Mouse (Mus musculus) liver, adult (tissue): Measurements from ENCODE around the gene Gbp2b.

Source experiments
- GATA4 ChIP-seq: IDR thresholded peaks from 2 replicates; pipeline ENCODE4 v1.6.1; 2014; ENCODE audit warnings: mild to moderate bottlenecking, low read length; ENCODE audit not compliant: insufficient replicate concordance

Gbp2b gene

DNA sequence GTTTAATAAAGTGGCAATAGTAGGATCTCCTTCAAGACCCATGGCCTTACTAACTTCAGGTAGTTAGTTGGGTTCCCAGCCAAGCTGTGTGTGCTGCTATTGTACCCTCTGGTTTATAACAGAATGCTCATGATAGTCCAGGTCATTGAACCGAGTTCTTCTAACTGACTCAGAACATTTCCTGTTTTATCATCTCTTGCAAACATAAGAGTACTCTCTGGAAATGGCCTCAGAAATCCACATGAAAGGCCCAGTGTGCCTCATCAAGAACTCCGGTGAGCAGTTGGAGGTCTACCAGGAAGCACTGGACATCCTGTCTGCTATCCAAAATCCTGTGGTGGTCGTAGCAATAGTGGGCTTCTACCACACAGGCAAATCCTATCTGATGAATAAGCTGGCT lies 3.3 kb downstream of the Gbp2b start:
- no peak for TF ChIP-seq GATA4

DNA sequence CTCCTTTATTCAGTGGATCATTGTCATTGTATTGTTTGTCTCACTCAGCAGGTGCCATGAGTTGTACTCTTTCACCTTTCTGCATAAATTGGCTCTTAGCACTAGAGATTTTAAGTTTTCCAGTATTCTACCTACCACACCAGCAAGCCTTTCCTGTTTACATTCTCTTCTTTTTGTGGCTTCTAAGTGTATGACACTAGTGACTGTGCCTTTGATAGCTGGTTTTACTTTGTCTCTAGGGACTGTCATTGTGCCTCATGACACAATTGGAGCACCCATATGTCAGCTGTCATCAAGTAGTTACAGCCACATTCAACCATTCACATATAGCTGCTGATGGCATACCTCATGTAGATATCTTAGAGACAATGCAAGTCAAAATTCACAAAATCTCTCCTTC lies 7.0 kb downstream of the Gbp2b start:
- TF ChIP-seq GATA4, result no peak

- no peak for TF ChIP-seq GATA4
Observed at GRCm38 (mm10) chr3:142618658-142619057, 24.0 kb downstream of the Gbp2b start.

- TF ChIP-seq GATA4, result no peak
Observed at GRCm38 (mm10) chr3:142619606-142620005, 25.0 kb downstream of the Gbp2b start.

GRCm38 (mm10) chr3:142620111-142620955 lies 25.7 kb downstream of the Gbp2b start, which contains the start of gene Gbp2:
Gbp2 (plus strand) TSS chr3:142620602.
- TF ChIP-seq GATA4, result no peak

DNA sequence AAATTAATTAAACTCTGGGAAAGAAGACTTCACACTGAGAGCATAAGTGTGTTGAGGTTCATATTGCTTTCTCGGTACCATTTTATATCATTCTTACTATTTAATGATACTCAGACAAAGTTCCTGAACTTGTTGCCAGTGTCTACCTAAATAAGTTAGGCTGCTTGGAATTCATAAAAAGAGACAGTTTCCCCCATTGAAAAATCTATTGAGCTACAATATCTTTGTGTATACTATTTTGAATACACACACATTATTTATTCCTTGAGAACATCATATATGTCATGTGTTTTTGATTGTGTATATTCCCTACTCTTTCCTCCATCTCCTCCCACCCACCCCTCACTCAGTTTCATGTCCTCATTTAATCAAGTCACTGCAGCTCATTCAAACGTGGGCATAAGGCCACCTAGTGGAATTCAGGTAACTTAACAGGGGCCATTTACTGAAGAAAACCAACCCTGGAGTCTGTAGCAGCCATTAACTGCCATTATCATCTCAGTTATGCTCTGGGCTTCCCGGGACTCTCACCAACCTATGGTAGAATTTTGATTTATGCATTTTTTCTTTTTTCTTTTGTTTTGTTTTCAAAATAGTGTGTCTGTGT lies 26.4 kb downstream of the Gbp2b start:
- no peak for TF ChIP-seq GATA4

- TF ChIP-seq GATA4, result no peak
Observed at GRCm38 (mm10) chr3:142630385-142630784, 35.7 kb downstream of the Gbp2b start.

GRCm38 (mm10) chr3:142640201-142640600 lies 45.6 kb downstream of the Gbp2b start:
- TF ChIP-seq GATA4, result no peak

DNA sequence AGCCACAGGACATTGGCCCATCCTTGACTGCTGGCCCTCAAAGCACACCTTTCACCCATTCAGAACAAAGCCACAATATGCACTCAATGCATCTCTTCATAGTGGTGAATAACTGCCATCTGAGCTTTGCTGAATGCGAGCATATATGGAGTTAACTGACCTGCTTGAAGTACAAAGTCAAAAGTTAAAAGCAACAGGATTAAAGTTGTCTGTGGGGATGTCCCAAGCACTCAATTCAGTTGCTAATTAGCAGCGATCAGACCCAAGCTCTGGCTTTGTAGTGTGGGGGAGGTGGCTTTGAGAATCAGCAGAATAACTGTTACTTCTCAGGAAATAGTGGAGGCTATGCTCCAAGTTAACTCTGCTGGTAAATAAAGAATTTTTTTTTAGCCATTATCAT lies 55.6 kb downstream of the Gbp2b start:
- no peak for TF ChIP-seq GATA4

- no peak for TF ChIP-seq GATA4
Observed at GRCm38 (mm10) chr3:142664723-142665122, 70.1 kb downstream of the Gbp2b start.
